Mouse (Mus musculus) spleen, postnatal 4 days (tissue): ENCODE measurements around the gene Trim29.
A peak's percentile ranks its signal among the peaks of the same experiment; 100 is the strongest.

ENCODE experiments used
- DNase-seq, 2 experiments: peaks; one replicate each; pipeline ENCODE4 v3.0.0; 2022; ENCODE audit warnings: low spot score in 2 of 2

Trim29 gene

DNA sequence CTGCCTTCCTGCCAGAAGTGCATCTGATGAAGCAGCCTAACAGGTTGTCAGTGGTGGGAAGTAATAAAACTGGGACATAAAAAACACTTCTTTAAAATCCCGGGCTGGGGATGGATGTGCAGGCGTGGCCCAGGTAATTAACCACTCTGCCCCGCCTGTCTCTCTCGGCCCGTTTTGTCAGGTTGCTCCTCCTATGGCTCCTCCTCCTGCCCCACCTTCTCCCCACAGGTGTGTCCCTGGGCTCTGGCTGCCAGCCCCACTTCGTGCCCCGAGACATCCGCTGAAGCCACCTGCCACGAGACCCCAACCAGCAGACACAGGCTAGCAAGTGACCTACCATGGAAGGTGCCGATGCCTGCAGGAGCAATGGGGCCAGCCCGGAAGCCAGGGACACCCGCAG lies at the start of gene Trim29:
Gene Trim29, plus strand, starts transcription at position 311 of the 400 bp plus-strand sequence.
- DNase-seq = no peak

GRCm38 (mm10) chr9:43261124-43261907 lies 49.3 kb upstream of the Trim29 start:
- DNase-seq = no peak

- DNase-seq = no peak
These were observed 48.7 kb upstream of the Trim29 start for GRCm38 (mm10) chr9:43261941-43262340.

- DNase-seq = no peak
These were observed 48.3 kb upstream of the Trim29 start for GRCm38 (mm10) chr9:43262390-43262789.

DNA sequence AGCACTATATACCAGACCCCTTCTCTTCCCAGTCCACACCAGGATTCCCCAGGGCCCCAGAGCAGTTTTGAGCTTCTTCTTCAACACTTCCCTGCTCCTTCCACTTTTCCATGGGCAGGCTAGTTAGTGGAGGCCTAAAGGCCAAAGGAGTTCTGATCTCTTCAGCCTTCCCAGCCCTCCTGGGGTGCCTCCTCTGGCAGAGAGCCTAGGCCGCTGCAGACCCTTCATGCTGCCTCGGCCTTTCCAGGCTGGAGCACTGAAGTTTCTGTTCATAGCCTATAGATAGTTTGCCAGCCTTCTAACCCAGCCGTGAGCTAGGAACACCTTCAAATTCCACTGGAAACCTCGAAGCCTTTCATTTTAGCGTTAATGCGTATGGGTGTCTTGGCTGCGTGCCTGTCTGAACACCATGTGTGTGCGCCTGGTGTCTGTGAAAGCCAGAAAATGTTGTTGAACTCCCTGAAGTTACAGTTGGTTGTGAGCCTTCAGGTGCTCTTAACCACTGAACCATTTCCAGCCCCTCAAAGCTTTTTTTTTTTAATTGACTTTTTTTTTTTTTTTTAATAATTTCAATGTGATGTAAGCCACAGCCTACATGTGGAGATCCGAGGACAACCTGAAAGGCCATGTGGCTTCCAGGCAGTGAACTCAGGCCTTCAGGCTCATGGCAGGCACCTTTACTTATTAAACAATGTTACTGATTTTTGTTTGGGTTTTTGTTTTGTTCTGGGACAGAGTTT lies 47.7 kb upstream of the Trim29 start:
- no peak for DNase-seq

DNA sequence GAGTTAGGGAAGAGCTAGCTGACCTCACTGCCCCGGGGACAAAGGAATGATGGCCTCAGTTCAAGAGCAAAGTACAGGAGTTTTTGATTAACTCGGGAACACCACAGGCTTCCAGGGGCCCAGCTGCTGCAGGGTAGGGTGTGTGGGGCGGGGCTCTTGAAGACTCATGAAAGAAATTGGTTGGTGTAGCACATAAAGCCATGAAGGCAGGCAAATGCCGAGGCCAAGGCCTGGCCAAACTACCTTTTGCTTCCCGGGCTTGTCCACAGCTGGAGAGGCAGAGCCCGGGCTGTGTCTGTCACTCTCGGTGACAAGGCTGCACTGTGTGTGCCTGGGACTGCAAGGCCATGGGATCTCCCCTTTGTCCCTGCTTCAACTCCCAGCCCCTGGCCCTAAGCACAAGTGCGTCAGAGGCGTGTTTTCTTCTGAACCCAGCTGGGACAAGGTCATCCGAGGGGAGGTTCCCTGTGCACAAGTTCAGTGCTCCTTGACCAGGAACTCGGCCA lies 46.6 kb upstream of the Trim29 start:
- DNase-seq = no peak

DNA sequence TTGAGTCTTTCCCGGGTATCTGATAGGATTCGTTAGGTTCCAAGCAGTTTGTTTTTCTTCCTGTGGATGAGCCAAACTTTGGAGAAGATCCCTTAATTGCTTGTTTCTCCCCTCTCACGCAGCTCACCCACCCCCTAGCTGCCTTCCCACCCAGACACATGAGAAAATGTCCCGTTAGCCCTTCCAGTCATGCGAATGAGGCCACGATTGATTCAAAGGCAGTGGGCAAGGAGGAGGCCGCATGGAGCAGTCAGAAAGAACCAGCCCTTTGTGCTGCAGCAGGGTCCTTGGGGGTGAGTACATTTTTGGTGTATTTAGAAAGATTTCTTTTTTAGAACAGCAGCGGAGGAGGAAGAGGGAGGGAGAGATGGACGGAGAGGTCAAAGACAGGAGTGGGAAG lies 45.5 kb upstream of the Trim29 start:
- no peak for DNase-seq

DNA sequence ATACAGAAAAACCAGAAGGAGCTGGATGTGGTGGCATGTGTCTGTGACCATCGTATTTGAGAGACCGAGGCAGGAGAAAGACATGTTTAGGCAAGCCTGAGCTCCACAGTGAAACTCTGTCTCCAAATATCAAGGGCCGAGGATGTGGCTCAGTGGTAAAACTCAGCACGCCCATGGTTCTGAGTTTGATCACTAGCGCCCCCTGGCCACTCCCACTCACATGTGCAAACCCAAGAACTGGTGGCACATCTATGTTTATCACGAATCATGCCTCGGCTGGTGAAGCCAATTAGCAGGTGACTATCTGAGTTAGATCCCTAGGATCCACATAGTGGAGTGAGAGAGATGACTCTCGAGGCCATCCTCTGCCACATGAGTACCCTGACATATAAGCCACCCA lies 43.3 kb upstream of the Trim29 start:
- peak; percentile 66 to 82 for DNase-seq

GRCm38 (mm10) chr9:43269166-43269565 lies 41.5 kb upstream of the Trim29 start:
- no peak for DNase-seq

DNA sequence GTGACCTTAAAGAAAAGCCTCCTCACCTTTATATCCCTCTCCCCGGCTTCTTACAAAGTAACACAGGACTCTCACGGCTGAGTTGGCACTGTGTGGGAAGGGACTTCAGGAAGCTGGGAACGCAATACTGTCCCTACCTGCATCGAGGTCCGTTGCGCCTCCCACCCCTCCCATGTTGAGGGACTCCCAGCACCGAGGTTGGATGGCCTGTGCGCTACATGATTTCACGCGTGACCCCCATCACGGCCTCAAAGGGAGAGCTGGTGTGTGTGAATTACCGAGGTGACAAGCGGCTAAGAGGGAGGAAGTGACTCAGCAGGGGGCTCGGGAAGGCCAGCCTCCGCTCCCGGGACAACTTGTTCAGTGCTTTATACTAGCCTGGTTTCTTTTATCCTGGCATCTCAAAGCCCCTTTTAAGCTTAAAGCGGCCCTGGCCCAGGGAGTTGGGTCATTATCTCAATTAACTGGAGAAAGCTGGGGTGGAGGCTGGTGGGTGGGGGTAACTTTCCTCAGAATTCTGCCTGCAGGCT lies 39.9 kb upstream of the Trim29 start:
- no peak for DNase-seq

DNA sequence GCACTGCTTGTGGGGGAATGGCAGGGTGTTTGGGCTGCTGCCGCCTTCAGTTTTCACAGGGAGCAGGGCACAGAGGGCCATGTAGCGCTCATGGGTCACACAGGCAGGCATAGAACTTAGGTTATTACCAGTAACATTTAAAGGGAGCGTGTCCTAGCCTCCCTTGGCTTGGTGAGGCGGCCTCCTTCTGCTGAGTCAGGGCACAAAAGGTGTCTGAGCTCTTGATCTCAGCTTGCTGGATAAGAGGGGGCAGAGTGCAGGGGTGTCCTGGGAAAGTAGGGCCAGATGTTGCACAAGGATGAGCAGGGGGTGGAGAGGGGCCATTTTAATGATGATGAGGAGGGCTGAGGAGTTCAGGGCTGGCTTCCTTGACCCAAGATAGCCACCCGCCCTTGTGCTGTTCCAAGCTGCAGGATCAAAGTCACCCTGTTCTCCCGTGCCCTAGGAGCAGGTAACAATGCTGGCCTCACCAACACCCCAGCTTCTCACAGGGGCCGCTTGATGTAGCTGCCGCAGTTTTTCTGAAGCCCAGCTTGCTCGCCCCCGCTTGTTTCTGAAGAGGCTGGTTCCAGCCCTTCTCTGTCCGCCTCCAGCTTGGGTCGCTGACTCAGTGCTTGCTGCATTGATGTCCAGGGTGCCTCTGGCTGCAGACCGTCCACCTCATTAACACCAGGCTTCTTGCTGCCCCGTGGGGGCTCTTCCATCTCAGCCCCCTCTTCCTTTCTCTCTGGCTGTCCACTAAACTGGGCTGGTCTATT lies 38.7 kb upstream of the Trim29 start:
- no peak for DNase-seq

- DNase-seq = no peak
These were observed 36.9 kb upstream of the Trim29 start for GRCm38 (mm10) chr9:43273735-43274134.

- peak; percentile 65 to 85 for DNase-seq
These were observed 26.4 kb upstream of the Trim29 start for GRCm38 (mm10) chr9:43284284-43284683.

DNA sequence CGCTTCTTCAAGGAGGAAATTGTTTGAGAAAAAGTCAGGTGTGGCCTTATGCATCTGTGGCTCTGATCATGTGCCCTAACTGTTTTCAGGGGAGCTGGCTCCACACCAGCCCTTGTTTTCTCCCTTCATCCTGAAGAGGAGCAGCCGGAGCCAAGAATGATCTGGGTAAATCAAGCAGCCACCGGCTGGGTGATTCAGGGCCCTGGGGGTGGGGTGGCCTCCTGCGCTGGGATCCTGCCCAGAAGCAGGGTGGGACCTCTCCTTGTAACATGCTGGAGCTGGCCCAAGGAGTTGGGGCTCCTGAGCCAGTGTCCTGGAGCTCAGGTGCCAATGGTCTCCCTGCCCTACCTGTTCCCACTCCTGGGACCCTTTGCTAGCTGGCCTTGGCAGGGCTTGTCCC lies 25.4 kb upstream of the Trim29 start:
- no peak for DNase-seq

GRCm38 (mm10) chr9:43286870-43287269 lies 23.8 kb upstream of the Trim29 start:
- peak; percentile 46 to 84 for DNase-seq

GRCm38 (mm10) chr9:43293058-43293457 lies 17.6 kb upstream of the Trim29 start:
- DNase-seq = no peak

GRCm38 (mm10) chr9:43300394-43300793 lies 10.3 kb upstream of the Trim29 start:
- no peak for DNase-seq

DNA sequence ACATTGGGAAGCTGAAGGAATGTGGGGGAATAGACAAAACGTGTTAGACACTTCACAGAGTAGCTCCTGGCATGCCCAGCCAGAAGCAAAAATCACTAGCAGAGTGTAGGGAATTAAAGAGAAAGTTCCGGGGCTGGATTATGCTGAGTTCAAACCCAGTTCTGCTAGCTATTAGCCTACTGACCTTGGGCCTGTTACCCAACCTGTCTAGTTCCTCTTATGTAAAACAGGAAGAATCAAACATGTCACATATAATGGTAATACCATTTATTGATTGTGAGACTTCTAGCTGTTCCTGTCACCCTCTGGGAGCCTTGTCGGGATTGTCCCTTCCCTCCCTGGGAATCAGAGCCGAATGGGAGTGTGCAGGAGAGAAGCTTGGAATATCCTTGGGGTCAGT lies 7.7 kb upstream of the Trim29 start:
- no peak for DNase-seq

DNA sequence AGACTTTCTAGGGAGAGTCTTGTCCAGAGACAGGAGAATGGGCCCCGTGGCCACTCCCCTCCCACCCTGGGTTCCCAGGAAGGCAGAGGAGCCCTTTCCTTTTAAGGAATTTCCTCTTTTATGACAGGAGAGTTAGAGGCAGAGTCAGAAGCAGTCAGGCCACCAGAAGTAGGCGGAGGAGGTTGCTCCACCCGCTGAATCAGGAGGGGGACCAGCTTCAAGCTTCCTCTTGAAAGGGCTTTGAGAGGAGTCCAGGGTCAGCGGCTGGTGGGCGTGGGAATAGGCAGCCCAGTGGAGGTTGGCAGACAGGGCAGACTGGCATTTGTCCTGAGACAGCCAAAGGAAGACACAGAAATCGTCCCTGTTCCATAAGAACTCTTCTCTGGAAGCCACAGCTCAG lies 4.8 kb upstream of the Trim29 start:
- no peak for DNase-seq

DNA sequence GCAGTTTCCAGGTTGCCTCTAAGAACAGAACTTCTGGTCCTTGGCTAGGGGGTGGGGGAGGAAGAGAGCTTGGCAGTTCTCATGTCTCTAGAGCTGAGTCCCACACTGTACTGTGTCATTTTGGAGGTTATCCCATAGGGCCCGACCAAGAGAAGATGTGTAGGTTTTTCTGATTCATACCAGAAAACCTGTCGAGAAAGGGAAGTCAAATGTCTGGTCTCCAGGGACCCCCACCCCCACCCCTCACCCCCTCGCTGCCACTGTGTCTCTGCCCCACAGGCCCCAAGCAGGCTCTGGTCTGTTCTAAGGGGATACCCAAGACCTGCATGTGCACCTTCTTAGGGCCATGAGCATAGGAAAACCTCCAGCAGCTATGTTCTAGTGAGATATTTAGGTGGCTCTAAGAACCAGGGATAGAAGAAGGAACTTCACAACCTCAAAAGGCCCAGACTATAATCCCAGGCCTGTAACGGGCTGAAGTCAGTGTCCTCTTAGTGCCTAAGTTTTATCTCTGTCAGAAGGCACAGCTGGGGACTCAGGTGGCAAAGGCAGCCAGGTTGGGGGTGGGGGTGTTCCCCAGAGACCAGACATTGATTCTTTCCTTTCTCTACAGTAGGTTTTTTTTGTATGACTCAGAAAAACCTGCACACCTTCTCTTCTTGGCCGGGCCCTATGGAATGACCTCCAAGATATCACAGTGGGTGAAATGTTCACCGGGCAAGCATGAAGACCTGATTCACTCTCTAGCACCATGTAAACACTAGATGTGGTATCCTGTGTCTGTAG lies 1.4 kb upstream of the Trim29 start:
- no peak for DNase-seq

- no peak for DNase-seq
These were observed 1.5 kb downstream of the Trim29 start for GRCm38 (mm10) chr9:43312190-43312589.
